Mouse (Mus musculus) heart, postnatal 4 days (tissue): Measurements from ENCODE around the gene Serpinb9c. TPM values are rescaled to one million over a fixed set of nuclear protein-coding genes. Genes with fewer than 3 reads are reported as not detected.
"Not testable (repeated sequence)": the region's sequence is repeated elsewhere in the genome, so short reads cannot be mapped to it uniquely, and the experiment has no call there.

ENCODE experiments used
- DNase-seq: peaks from one replicate; pipeline ENCODE4 v3.0.0; 2021
- total RNA-seq, 2 experiments: library from RNA; stranded (reverse); gene quantifications; 2 replicates each; pipeline ENCODE4 v1.2.3; 2021

Serpinb9c gene
- total RNA-seq = not detected

DNA sequence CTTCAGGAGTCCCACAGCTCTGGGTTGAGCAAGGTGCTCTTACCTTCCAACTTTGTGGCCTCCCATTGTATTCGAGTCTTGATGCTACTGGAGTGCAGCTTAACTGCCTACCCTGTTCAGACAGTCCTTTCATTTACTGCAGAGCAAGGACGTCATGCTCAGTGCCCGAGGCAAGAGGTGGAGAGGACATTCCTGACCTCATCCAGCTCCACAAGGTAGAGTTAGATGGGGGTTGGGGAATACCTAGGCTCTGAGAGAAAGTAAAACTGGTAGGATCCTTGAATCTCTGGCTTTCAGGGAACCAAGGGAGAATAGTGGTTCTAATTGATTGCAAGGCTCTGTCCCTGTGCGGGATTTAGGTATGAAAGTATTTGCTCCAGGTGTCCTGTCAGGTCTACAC, at the start of gene Serpinb9c:
TSS of gene Serpinb9c (minus strand) at position 101 of the 400 bp plus-strand sequence.
- no peak for DNase-seq

GRCm38 (mm10) chr13:33199740-33200139, 40.2 kb upstream of the Serpinb9c start:
- no peak for DNase-seq

DNA sequence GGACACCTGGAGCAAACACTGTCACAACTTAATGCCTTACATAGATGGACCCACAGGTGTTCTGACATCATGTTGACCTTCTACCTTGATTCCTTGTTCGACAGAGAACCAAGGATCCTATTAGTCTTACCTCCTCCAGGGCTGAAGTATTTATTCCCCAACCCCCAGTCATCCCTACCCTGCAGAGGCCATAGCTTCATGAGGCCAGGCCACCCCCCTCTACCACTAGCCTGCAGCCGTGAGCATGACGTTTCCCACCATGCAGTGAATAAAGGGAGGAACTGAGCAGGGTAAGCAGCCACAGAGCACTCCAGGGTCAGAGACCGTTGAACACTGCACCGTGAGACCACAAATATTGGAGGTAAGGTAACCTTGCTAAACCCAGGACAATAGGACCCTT, 33.1 kb upstream of the Serpinb9c start, which contains the start of gene Serpinb9d:
TSS of gene Serpinb9d (plus strand) at position 301 of the 400 bp plus-strand sequence.
- no peak for DNase-seq

GRCm38 (mm10) chr13:33190486-33190885, 30.9 kb upstream of the Serpinb9c start:
- not testable (repeated sequence) for DNase-seq

DNA sequence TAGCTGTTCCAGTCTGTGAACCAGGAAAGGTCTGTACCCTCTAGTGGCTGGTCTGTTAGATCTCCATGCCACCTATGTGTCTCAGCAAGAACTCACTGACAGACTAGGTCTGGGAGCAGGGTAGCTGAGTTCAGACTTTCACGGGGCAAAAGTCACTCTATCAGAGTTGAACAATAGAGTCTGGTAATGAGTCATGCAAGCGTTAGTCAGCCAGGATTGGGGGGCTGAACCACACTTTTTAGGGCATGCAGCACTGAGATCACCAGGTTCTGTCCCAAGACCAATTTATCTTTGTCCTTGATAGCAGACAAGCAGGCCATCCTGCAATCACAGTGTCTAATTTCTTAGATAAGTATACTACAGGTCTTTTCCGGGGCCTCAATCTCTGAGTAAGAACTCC, 18.1 kb downstream of the Serpinb9c start:
- DNase-seq = no peak

DNA sequence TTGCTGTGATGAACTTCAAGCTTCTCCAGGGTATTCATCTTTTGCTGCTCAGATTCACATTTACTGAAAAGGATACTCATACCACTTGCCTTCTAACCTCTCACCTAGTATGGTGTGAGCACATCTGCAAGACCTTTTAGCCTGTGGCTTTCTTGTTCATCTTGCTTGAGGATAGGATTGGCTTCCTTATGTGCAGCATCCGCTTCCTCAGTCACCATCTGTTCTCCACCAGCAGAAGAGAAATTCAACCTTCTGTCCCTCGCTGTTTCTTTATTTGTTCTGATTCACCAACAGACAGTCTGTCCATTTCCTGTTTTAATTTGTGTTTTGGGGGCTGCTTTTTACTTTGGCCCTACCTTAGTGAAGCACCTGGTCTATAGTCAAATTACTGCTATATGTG, 21.8 kb downstream of the Serpinb9c start:
- no peak for DNase-seq

- DNase-seq = no peak
Measured at GRCm38 (mm10) chr13:33113054-33113453, 46.5 kb downstream of the Serpinb9c start.

GRCm38 (mm10) chr13:33105626-33106025, 53.9 kb downstream of the Serpinb9c start:
- no peak for DNase-seq

Other genes with a start within 250 kb of the Serpinb9c start
- 10 to 100 TPM; 21.8 to 25.0 TPM for gene Serpinb6b, start 194.5 kb downstream of the Serpinb9c start, total RNA-seq
- gene Serpinb9, start 156.5 kb downstream of the Serpinb9c start, total RNA-seq = 1 to 10 TPM; 6.8 TPM
- under 1 TPM; 0.26 to 0.99 TPM for gene Serpinb9b, start 132.3 kb downstream of the Serpinb9c start, total RNA-seq
- gene Serpinb1b, start 81.2 kb downstream of the Serpinb9c start, total RNA-seq = not detected
- not detected for gene Serpinb9d, start 33.2 kb upstream of the Serpinb9c start, total RNA-seq
- not detected for gene Serpinb9e, start 89.9 kb upstream of the Serpinb9c start, total RNA-seq
- gene Serpinb9f, start 164.3 kb upstream of the Serpinb9c start, total RNA-seq = not detected
- gene Gm11397, start 236.0 kb upstream of the Serpinb9c start, total RNA-seq = not detected